Mouse (Mus musculus) cerebellum, adult 9-10 months (tissue): Measurements from ENCODE around the gene Glb1.

Experiments
- DNase-seq: peaks from one replicate; pipeline ENCODE4 v3.0.0; 2022

Gene Glb1

GRCm38 (mm10) chr9:114395258-114395657 is 5.6 kb upstream of the Glb1 start:
- no peak for DNase-seq

- no peak for DNase-seq
These were observed 1.2 kb upstream of the Glb1 start for GRCm38 (mm10) chr9:114399680-114400079.

- DNase-seq, result no peak
These were observed 308 bp upstream of the Glb1 start for GRCm38 (mm10) chr9:114400588-114400948.

GRCm38 (mm10) chr9:114401685-114402080 is 807 bp downstream of the Glb1 start:
- peak; percentile 44 for DNase-seq

GRCm38 (mm10) chr9:114407676-114408075 is 6.8 kb downstream of the Glb1 start:
- DNase-seq, result no peak

GRCm38 (mm10) chr9:114410313-114410862 is 9.5 kb downstream of the Glb1 start:
- no peak for DNase-seq

- no peak for DNase-seq
These were observed 10.4 kb downstream of the Glb1 start for GRCm38 (mm10) chr9:114411295-114411694.

GRCm38 (mm10) chr9:114412406-114412805 is 11.5 kb downstream of the Glb1 start:
- no peak for DNase-seq

GRCm38 (mm10) chr9:114413866-114414265 is 13.0 kb downstream of the Glb1 start:
- no peak for DNase-seq

GRCm38 (mm10) chr9:114415701-114416100 is 14.8 kb downstream of the Glb1 start:
- DNase-seq, result peak; percentile 39

- DNase-seq, result no peak
These were observed 16.0 kb downstream of the Glb1 start for GRCm38 (mm10) chr9:114416646-114417517.

- no peak for DNase-seq
These were observed 17.3 kb downstream of the Glb1 start for GRCm38 (mm10) chr9:114418187-114418586.

- no peak for DNase-seq
These were observed 19.6 kb downstream of the Glb1 start for GRCm38 (mm10) chr9:114420443-114420842.

GRCm38 (mm10) chr9:114421045-114421444 is 20.2 kb downstream of the Glb1 start:
- no peak for DNase-seq

GRCm38 (mm10) chr9:114421797-114422196 is 20.9 kb downstream of the Glb1 start:
- DNase-seq, result no peak

GRCm38 (mm10) chr9:114425576-114425975 is 24.7 kb downstream of the Glb1 start:
- DNase-seq, result no peak

GRCm38 (mm10) chr9:114426201-114426600 is 25.3 kb downstream of the Glb1 start:
- no peak for DNase-seq

- no peak for DNase-seq
These were observed 26.5 kb downstream of the Glb1 start for GRCm38 (mm10) chr9:114427425-114427824.

- no peak for DNase-seq
These were observed 27.4 kb downstream of the Glb1 start for GRCm38 (mm10) chr9:114428103-114428834.

- no peak for DNase-seq
These were observed 34.8 kb downstream of the Glb1 start for GRCm38 (mm10) chr9:114435668-114436067.

GRCm38 (mm10) chr9:114440548-114440947 is 39.7 kb downstream of the Glb1 start:
- no peak for DNase-seq

GRCm38 (mm10) chr9:114442225-114442624 is 41.3 kb downstream of the Glb1 start:
- DNase-seq, result no peak

- DNase-seq, result no peak
These were observed 42.0 kb downstream of the Glb1 start for GRCm38 (mm10) chr9:114442893-114443292.

- no peak for DNase-seq
These were observed 42.5 kb downstream of the Glb1 start for GRCm38 (mm10) chr9:114443351-114443750.
